Mouse (Mus musculus) kidney, embryonic 15.5 days (tissue): Measurements from ENCODE around the gene Olfr541. TPM values are rescaled to one million over a fixed set of nuclear protein-coding genes. Genes with fewer than 3 reads are reported as not detected.

Source experiments
- ATAC-seq: fragments of 200-750 bp; cut with Nextera tagmentation; replicated peaks from 2 replicates; pipeline ENCODE4 v1.8.0; 2017; ENCODE audit warnings: moderate TSS enrichment; ENCODE audit not compliant: low FRiP score
- H3K27ac ChIP-seq: fragments of 300-500 bp; sonication (generic); 2 replicates; pipeline ENCODE4 v1.5.1; 2015; ENCODE audit warnings: mild to moderate bottlenecking, inconsistent platforms
- H3K27me3 ChIP-seq: fragments of 300-500 bp; sonication (generic); 2 replicates; pipeline ENCODE4 v1.6.1; 2015; ENCODE audit warnings: inconsistent platforms
- H3K36me3 ChIP-seq: fragments of 300-500 bp; sonication (generic); 2 replicates; pipeline ENCODE4 v1.6.1; 2015; ENCODE audit warnings: inconsistent platforms
- H3K4me1 ChIP-seq: fragments of 300-500 bp; sonication (generic); 2 replicates; pipeline ENCODE4 v1.6.1; 2015; ENCODE audit warnings: inconsistent platforms
- H3K4me2 ChIP-seq: fragments of 300-500 bp; sonication (generic); 2 replicates; pipeline ENCODE4 v1.6.1; 2015; ENCODE audit warnings: moderate library complexity, mild to moderate bottlenecking, inconsistent platforms
- H3K4me3 ChIP-seq: fragments of 300-500 bp; sonication (generic); replicated peaks from 2 replicates; pipeline ENCODE4 v1.5.1; 2015; ENCODE audit warnings: mild to moderate bottlenecking, inconsistent platforms
- H3K9ac ChIP-seq: fragments of 300-500 bp; sonication (generic); 2 replicates; pipeline ENCODE4 v1.6.1; 2015; ENCODE audit warnings: mild to moderate bottlenecking, inconsistent platforms
- H3K9me3 ChIP-seq: fragments of 300-500 bp; sonication (generic); replicated peaks from 2 replicates; pipeline ENCODE4 v1.6.1; 2016; ENCODE audit warnings: inconsistent platforms
- WGBS: fragments of 180-500 bp; shearing (Covaris S2); methylation state at CpG from one replicate; pipeline ENCODE4 v1.1.7; 2015; ENCODE audit warnings: mixed read lengths; 5-methylcytosine and 5-hydroxymethylcytosine counted together
- polyA plus RNA-seq: library from polyadenylated mRNA; unstranded; fragments of >200 nt; fragmentation: Nextera tagmentation; extraction: Ambion mirVana; gene quantifications from 2 replicates; pipeline ENCODE4 v1.2.1, GENCODE M21; 2015

Gene Olfr541
- polyA plus RNA-seq, 1 experiment from 2014 or later: not detected

GRCm38 (mm10) chr7:140747402-140747801, 50.3 kb downstream of the Olfr541 start:
- H3K4me3 ChIP-seq: no peak overlapping the region
- H3K27me3 ChIP-seq: no peaks in the 10 kb centered on the region
- H3K9me3 ChIP-seq: no peaks in the 10 kb centered on the region
- no peak overlapping the region for H3K9ac ChIP-seq
- H3K36me3 ChIP-seq: no peaks in the 10 kb centered on the region
- H3K4me1 ChIP-seq: no peaks in the 10 kb centered on the region
- no peak overlapping the region for H3K4me2 ChIP-seq
- WGBS: 85% methylated on average over 3 of the region's 3 CpGs
- ATAC-seq: no peak
- no peak overlapping the region for H3K27ac ChIP-seq

- H3K4me3 ChIP-seq: no peak overlapping the region
- H3K4me1 ChIP-seq: no peaks in the 10 kb centered on the region
- H3K36me3 ChIP-seq: no peaks in the 10 kb centered on the region
- ATAC-seq: no peak
- H3K4me2 ChIP-seq: no peak overlapping the region
- no peak overlapping the region for H3K27ac ChIP-seq
- no peaks in the 10 kb centered on the region for H3K27me3 ChIP-seq
- H3K9me3 ChIP-seq: no peaks in the 10 kb centered on the region
- 77% methylated on average over 6 of the region's 6 CpGs for WGBS
- H3K9ac ChIP-seq: no peak overlapping the region
Measured at GRCm38 (mm10) chr7:140748116-140748826, 51.2 kb downstream of the Olfr541 start.

GRCm38 (mm10) chr7:140748827-140749160, 51.7 kb downstream of the Olfr541 start:
- H3K27me3 ChIP-seq: no peaks in the 10 kb centered on the region
- 81% methylated on average over 3 of the region's 3 CpGs for WGBS
- no peak overlapping the region for H3K27ac ChIP-seq
- no peaks in the 10 kb centered on the region for H3K36me3 ChIP-seq
- ATAC-seq: no peak
- H3K9ac ChIP-seq: no peak overlapping the region
- H3K4me3 ChIP-seq: no peak overlapping the region
- H3K4me1 ChIP-seq: no peaks in the 10 kb centered on the region
- no peaks in the 10 kb centered on the region for H3K9me3 ChIP-seq
- no peak overlapping the region for H3K4me2 ChIP-seq

GRCm38 (mm10) chr7:140754556-140754955, 57.5 kb downstream of the Olfr541 start:
- Histone ChIP-seq H3K36me3 (no peaks in the 10 kb centered on the region), H3K9ac (no peak overlapping the region)
- no peak for ATAC-seq

More at GRCm38 (mm10) chr7:140754556-140754955, 57.5 kb downstream of the Olfr541 start:
- Histone ChIP-seq H3K9me3 (no peaks in the 10 kb centered on the region), H3K27me3 (no peaks in the 10 kb centered on the region), H3K4me3 (no peak overlapping the region), H3K4me1 (no peaks in the 10 kb centered on the region), H3K27ac (no peak overlapping the region), H3K4me2 (no peak overlapping the region)

Other genes with a start within 250 kb of the Olfr541 start
- gene Olfr533, start 233.9 kb upstream of the Olfr541 start, polyA plus RNA-seq: not detected in 2 replicates
- not detected in 2 replicates for gene Olfr535, start 213.1 kb upstream of the Olfr541 start, polyA plus RNA-seq
- not detected in 2 replicates for gene Olfr536, start 189.9 kb upstream of the Olfr541 start, polyA plus RNA-seq
- not detected in 2 replicates for gene Olfr538, start 129.4 kb upstream of the Olfr541 start, polyA plus RNA-seq
- not detected in 2 replicates for gene Olfr46, start 96.0 kb upstream of the Olfr541 start, polyA plus RNA-seq
- not detected in 2 replicates for gene Olfr61, start 68.3 kb upstream of the Olfr541 start, polyA plus RNA-seq
- gene Olfr53, start 50.8 kb upstream of the Olfr541 start, polyA plus RNA-seq: not detected in 2 replicates
- not detected in 2 replicates for gene Olfr539, start 37.3 kb upstream of the Olfr541 start, polyA plus RNA-seq
- not detected in 2 replicates for gene Olfr45, start 15.3 kb upstream of the Olfr541 start, polyA plus RNA-seq
- gene Cyp2e1, start 66.5 kb downstream of the Olfr541 start, polyA plus RNA-seq: 0.42 and 0.49 TPM in 2 replicates
- gene Syce1, start 90.6 kb downstream of the Olfr541 start, polyA plus RNA-seq: 0.10 and 0.22 TPM in 2 replicates
- 1.7 and 1.8 TPM in 2 replicates for gene Zfp941, start 124.9 kb downstream of the Olfr541 start, polyA plus RNA-seq
- 0.62 and 0.82 TPM in 2 replicates for gene Urah, start 137.8 kb downstream of the Olfr541 start, polyA plus RNA-seq
- not detected in 2 replicates for gene Scgb1c1, start 148.3 kb downstream of the Olfr541 start, polyA plus RNA-seq
- gene Odf3, start 150.5 kb downstream of the Olfr541 start, polyA plus RNA-seq: 0.12 TPM in 1 of 2 replicates, not detected in the other
- gene Gm45785, start 159.1 kb downstream of the Olfr541 start, polyA plus RNA-seq: not detected in 2 replicates
- gene Ric8a, start 159.7 kb downstream of the Olfr541 start, polyA plus RNA-seq: 54.8 and 59.7 TPM in 2 replicates
- 35.9 and 37.2 TPM in 2 replicates for gene Bet1l, start 160.3 kb downstream of the Olfr541 start, polyA plus RNA-seq
- gene Psmd13, start 184.7 kb downstream of the Olfr541 start, polyA plus RNA-seq: 241 and 246 TPM in 2 replicates
- gene Sirt3, start 185.0 kb downstream of the Olfr541 start, polyA plus RNA-seq: 32.5 and 36.3 TPM in 2 replicates
- 3.9 and 4.8 TPM in 2 replicates for gene Cox8b, start 203.2 kb downstream of the Olfr541 start, polyA plus RNA-seq
- gene Nlrp6, start 223.6 kb downstream of the Olfr541 start, polyA plus RNA-seq: 1.1 and 1.2 TPM in 2 replicates
- 19.5 and 23.5 TPM in 2 replicates for gene Pgghg, start 244.1 kb downstream of the Olfr541 start, polyA plus RNA-seq